Comparison of ENCODE assay signal across 19 mouse cellular contexts in the genomic region with DNA sequence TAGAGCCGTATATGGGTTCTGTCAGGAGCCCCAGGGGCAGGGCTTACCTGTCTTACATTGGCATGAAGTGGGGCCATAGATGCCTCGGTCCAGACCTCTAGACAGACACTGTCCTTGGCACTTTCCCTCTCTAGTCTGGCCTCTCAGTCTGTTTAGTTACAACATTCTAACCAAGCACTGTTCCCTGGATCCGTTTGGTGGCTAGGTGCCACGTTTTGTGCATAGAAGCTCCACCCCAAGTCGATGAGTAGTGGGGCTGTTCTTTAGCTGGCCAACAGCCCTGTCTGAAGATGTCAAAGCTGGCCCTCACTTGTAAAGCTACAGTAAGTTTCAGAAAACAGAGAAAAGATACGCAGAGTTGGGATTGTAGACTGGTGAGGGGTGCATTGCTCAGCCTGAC. TPM values are rescaled to one million over a fixed set of nuclear protein-coding genes. Genes with fewer than 3 reads are reported as not detected.
DNase-seq lines count a peak whose midpoint lies in the region; ATAC-seq lines count a peak whose summit lies in the region.
"Had no signal": no experiment of that assay in that cellular context is flagged by ENCODE, and none has a peak within 500 bp of the region (broad histone marks: within the 10 kb centered on the region; RNA-seq: fewer than 3 reads in every experiment).

No protein-coding gene starts in this region.

- intact Hi-C loops in heart, postnatal 14 days (cut with DNase I): no loop called here

- H3K27me3 ChIP-seq in heart, embryonic 11.5 days (ENCODE audit: control insufficient read depth, insufficient read depth, low read length): peaks cover 28% of the 10 kb centered on the region
- H3K27me3 ChIP-seq: limb, embryonic 15.5 days had no signal

- no peak overlapping the region for H3K27ac ChIP-seq in heart, embryonic 11.5 days (ENCODE audit: low read depth, low read length)
- H3K27ac ChIP-seq: embryonic facial prominence, embryonic 13.5 days; hindbrain, postnatal 0 days; limb, embryonic 15.5 days had no signal

- no peak overlapping the region for H3K9ac ChIP-seq in heart, embryonic 11.5 days (ENCODE audit: low read depth, low read length)
- H3K9ac ChIP-seq: embryonic facial prominence, embryonic 13.5 days; limb, embryonic 15.5 days had no signal

- no peak for ATAC-seq in heart, embryonic 11.5 days (replicated peaks; ENCODE audit: insufficient number of reproducible peaks, low FRiP score, low TSS enrichment)
- ATAC-seq: activated CD4-positive, CD25-positive, alpha-beta regulatory T cell, adult 4 months; hindbrain, postnatal 0 days; midbrain, embryonic 16.5 days had no signal

- H3K4me1 ChIP-seq in heart, embryonic 11.5 days (ENCODE audit: control insufficient read depth, insufficient read depth, low read length): peaks cover 7% of the 10 kb centered on the region; the same call in 1 of the 2 replicates

- 70% methylated on average over 6 of the region's 6 CpGs for WGBS in heart, embryonic 11.5 days (ENCODE audit: insufficient replicate concordance)

- H3K4me3 ChIP-seq in heart, embryonic 11.5 days (ENCODE audit: low read depth, low read length): no peak overlapping the region
- H3K4me3 ChIP-seq: embryonic facial prominence, embryonic 13.5 days; limb, embryonic 15.5 days had no signal

- peak; percentile 39 for DNase-seq in adrenal gland, postnatal 14 days
- DNase-seq in adrenal gland, adult 8-10 months: no peak
- peak; percentile 42 to 57 for DNase-seq in heart, postnatal 14 days
- peak; percentile 24 for DNase-seq in lung, postnatal 36 days
- no peak for DNase-seq in lung, postnatal 4 days
- no peak for DNase-seq in T-cell, adult 2 months (ENCODE audit: low spot score)
- no peak for DNase-seq in embryo, embryonic 9.5 days (ENCODE audit: extremely low spot score)
- DNase-seq: cerebellum, adult 18-20 months; kidney, adult 8-10 months; kidney, postnatal 4 days; retina, postnatal 1 day; thymus, postnatal 36 days had no signal

- H3K4me2 ChIP-seq in heart, embryonic 11.5 days: no peak overlapping the region
- H3K4me2 ChIP-seq: embryonic facial prominence, embryonic 13.5 days; limb, embryonic 15.5 days had no signal

- H3K9me3 ChIP-seq in heart, embryonic 11.5 days (replicated peaks; ENCODE audit: control insufficient read depth, low read length): no peaks in the 10 kb centered on the region
- H3K9me3 ChIP-seq: embryonic facial prominence, embryonic 13.5 days; limb, embryonic 15.5 days had no signal

- H3K36me3 ChIP-seq in heart, embryonic 11.5 days (ENCODE audit: control insufficient read depth, insufficient read depth, low read length): no peaks in the 10 kb centered on the region
- H3K36me3 ChIP-seq: embryonic facial prominence, embryonic 13.5 days; limb, embryonic 15.5 days had no signal

RNA-seq across cellular contexts. Expression of a gene that starts 2.9 kb away (rescaled TPM):
- 0.33 and 0.49 TPM in 2 replicates for total RNA-seq in adrenal gland, postnatal 14 days (2021)
- total RNA-seq in adrenal gland, adult 8-10 months (2022): 1 to 10 TPM in 1 of 4 experiments, under 1 TPM in 3; 0.31 to 1.5 (median 0.65) TPM
- total RNA-seq in heart, postnatal 14 days (2021): not detected
- polyA plus RNA-seq in heart, embryonic 11.5 days (2014; fragmentation: Nextera tagmentation; extraction: Ambion mirVana): 0.28 and 0.30 TPM in 2 replicates
- total RNA-seq: heart, postnatal 36 days had no signal

Comparison
In these comparisons a context has a peak if more than half of its experiments do, and no peak if none do; other contexts are left out.
1. DNase-seq: peak in adrenal gland, postnatal 14 days (single experiment), heart, postnatal 14 days (2 of 2) and lung, postnatal 36 days (single experiment); none in adrenal gland, adult 8-10 months (single experiment), lung, postnatal 4 days (0 of 2), T-cell, adult 2 months (single experiment) and embryo, embryonic 9.5 days (single experiment).